Mouse (Mus musculus) liver, postnatal 0 days (tissue): ENCODE data around the gene 2310057N15Rik.

Source experiments
- CTCF ChIP-seq: sonication (generic); IDR thresholded peaks from 2 replicates; pipeline ENCODE4 v1.5.1; 2016; ENCODE audit warnings: antibody characterized with exemption, low read depth
- EP300 ChIP-seq: IDR thresholded peaks from 2 replicates; pipeline ENCODE4 v1.6.1; 2016; ENCODE audit warnings: antibody characterized with exemption, low read depth, mild to moderate bottlenecking

- TF ChIP-seq CTCF (no peak), EP300 (no peak)
Observed at GRCm38 (mm10) chr16:88811827-88812226, 37.8 kb upstream of the 2310057N15Rik start, which contains the start of gene Gm20741.
